Mouse (Mus musculus) lung, adult 2 months (tissue): ENCODE measurements at regions not wholly inside any gene's neighbourhood (a gene's known extent, or its start where the extent isn't known, plus 50 kb on each side); places are given as distances from the start of the nearest gene placed in this dataset.

Experiments used
- CTCF ChIP-seq: fragments of 200-500 bp; IDR thresholded peaks from 2 replicates; pipeline ENCODE4 v1.5.1; 2011; ENCODE audit warnings: mild to moderate bottlenecking, low read length, control low read depth; ENCODE audit not compliant: insufficient read depth
- POLR2A ChIP-seq: fragments of 200-500 bp; IDR thresholded peaks from 2 replicates; pipeline ENCODE4 v1.6.1; 2011; ENCODE audit warnings: low read depth, mild to moderate bottlenecking, control low read depth, low read length, borderline replicate concordance; ENCODE audit errors: extremely low read depth

- no peak for TF ChIP-seq CTCF
- TF ChIP-seq POLR2A = no peak
Observed at GRCm38 (mm10) chr19:14258621-14259051, 339.2 kb downstream of the Tle4 start.
